Mouse (Mus musculus) stomach, postnatal 0 days (tissue): Measurements from ENCODE around the gene Dnajc25.

Experiments used
- CTCF ChIP-seq: IDR thresholded peaks from 2 replicates; pipeline ENCODE4 v1.5.1; 2016; ENCODE audit warnings: antibody characterized with exemption, low read depth, mild to moderate bottlenecking, moderate library complexity
- EP300 ChIP-seq: optimal IDR thresholded peaks from 2 replicates; pipeline ENCODE3; 2016; ENCODE audit warnings: antibody characterized with exemption

- TF ChIP-seq CTCF: no peak
- TF ChIP-seq EP300: no peak
Measured at GRCm38 (mm10) chr4:59009696-59010095, 14.8 kb downstream of the Dnajc25 start.
